Mouse (Mus musculus) kidney, adult 2 months (tissue): ENCODE measurements around the gene Bsn. TPM values are rescaled to one million over a fixed set of nuclear protein-coding genes. Genes with fewer than 3 reads are reported as not detected.
A peak's percentile ranks its signal among the peaks of the same experiment; 100 is the strongest.

ENCODE experiments used
- DNase-seq: peaks from one replicate; pipeline ENCODE4 v3.0.0; 2021
- H3K27ac ChIP-seq: fragments of 200-500 bp; 2 replicates; pipeline ENCODE4 v1.5.1; 2012; ENCODE audit warnings: low read depth, low read length, control low read depth, inconsistent platforms; ENCODE audit not compliant: insufficient read depth
- H3K27me3 ChIP-seq: fragments of 200-500 bp; replicated peaks from 2 replicates; pipeline ENCODE4 v1.6.1; 2012; ENCODE audit warnings: mild to moderate bottlenecking, moderate library complexity, low read length, inconsistent platforms; ENCODE audit not compliant: control insufficient read depth, insufficient read depth
- H3K36me3 ChIP-seq: fragments of 200-500 bp; 2 replicates; pipeline ENCODE4 v1.6.1; 2012; ENCODE audit warnings: mild to moderate bottlenecking, moderate library complexity, low read length, inconsistent platforms; ENCODE audit not compliant: control insufficient read depth, insufficient read depth
- H3K4me1 ChIP-seq: fragments of 200-500 bp; 2 replicates; pipeline ENCODE4 v1.6.1; 2011; ENCODE audit warnings: low read length; ENCODE audit not compliant: control insufficient read depth, insufficient read depth
- H3K4me3 ChIP-seq: fragments of 200-500 bp; 2 replicates; pipeline ENCODE4 v1.5.1; 2011; ENCODE audit warnings: mild to moderate bottlenecking, low read depth, low read length, control low read depth; ENCODE audit not compliant: insufficient read depth
- CTCF ChIP-seq: fragments of 200-500 bp; conservative IDR thresholded peaks from 2 replicates; pipeline ENCODE4 v1.5.1; 2011; ENCODE audit warnings: low read depth, mild to moderate bottlenecking, control low read depth, low read length, moderate library complexity, mixed read lengths; ENCODE audit not compliant: insufficient read depth, insufficient read length
- POLR2A ChIP-seq: fragments of 200-500 bp; IDR thresholded peaks from one replicate; pipeline ENCODE4 v1.6.1; 2011; ENCODE audit warnings: low read depth, low read length, control low read depth
- WGBS: fragments of 180-500 bp; shearing (Covaris S2); methylation state at CpG from one replicate; pipeline ENCODE4 v1.1.7; 2018; 5-methylcytosine and 5-hydroxymethylcytosine counted together
- polyA plus RNA-seq: library from polyadenylated mRNA; depleted of rRNA; stranded (reverse); fragments of >200 nt; gene quantifications from 2 replicates; pipeline ENCODE4 v1.2.3, GENCODE M21; 2012

Bsn gene
- polyA plus RNA-seq, 1 experiment, result 0.17 TPM

DNA sequence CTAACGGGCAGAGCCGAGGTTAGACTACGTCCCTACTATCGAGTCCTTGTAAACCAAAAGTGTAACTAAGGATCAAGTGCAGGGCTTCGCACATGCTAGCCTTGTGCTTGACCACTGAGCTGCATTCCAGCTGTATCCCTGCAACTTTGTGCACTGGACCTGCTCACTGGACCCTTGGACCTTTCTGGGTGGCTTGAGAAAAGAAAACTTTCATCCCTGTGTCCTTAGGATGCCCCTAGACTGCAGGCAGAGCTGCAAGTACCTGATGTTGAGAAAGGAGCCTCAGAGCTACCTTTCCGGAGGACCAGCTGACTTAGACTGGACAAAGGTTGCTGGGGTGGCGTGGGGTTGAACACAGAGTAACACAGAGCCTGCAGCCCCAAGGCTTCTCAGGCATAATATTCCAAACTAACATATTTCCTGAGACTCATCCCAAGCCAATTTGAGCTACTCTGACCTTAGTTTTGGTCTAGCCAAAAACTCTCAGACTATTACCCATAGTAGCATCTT is 99.5 kb downstream of the Bsn start:
- H3K4me1 ChIP-seq, result peaks cover 15% of the 10 kb centered on the region
- DNase-seq, result peak; percentile 87
- H3K27me3 ChIP-seq, result no peaks in the 10 kb centered on the region
- no peak overlapping the region for H3K4me3 ChIP-seq
- 54% methylated on average over 7 of the region's 7 CpGs for WGBS
- H3K36me3 ChIP-seq, result peaks cover 4% of the 10 kb centered on the region
- TF ChIP-seq POLR2A (no peak), CTCF (no peak)
- H3K27ac ChIP-seq, result peak overlapping the region; percentile 70

GRCm38 (mm10) chr9:108085261-108085660 is 104.9 kb downstream of the Bsn start:
- Histone ChIP-seq H3K4me3 (no peak overlapping the region), H3K4me1 (peaks cover 25% of the 10 kb centered on the region), H3K27ac (peak overlapping the region; percentile 87), H3K36me3 (peaks cover 5% of the 10 kb centered on the region), H3K27me3 (no peaks in the 10 kb centered on the region)
- TF ChIP-seq POLR2A (no peak), CTCF (no peak)
- DNase-seq, result peak; percentile 84
- 62% methylated on average over 4 of the region's 4 CpGs for WGBS

- Histone ChIP-seq H3K27me3 (no peaks in the 10 kb centered on the region), H3K4me1 (peaks cover 24% of the 10 kb centered on the region), H3K4me3 (no peak overlapping the region), H3K27ac (no peak overlapping the region), H3K36me3 (peaks cover 1% of the 10 kb centered on the region; the same call in 1 of the 2 replicates)
- TF ChIP-seq CTCF (no peak), POLR2A (no peak)
- DNase-seq, result no peak
- 83% methylated on average over 6 of the region's 6 CpGs for WGBS
These were observed 106.6 kb downstream of the Bsn start for GRCm38 (mm10) chr9:108083561-108083960.

- peaks cover 29% of the 10 kb centered on the region for H3K4me1 ChIP-seq
- peak; percentile 36 for TF ChIP-seq POLR2A
- TF ChIP-seq CTCF, result no peak
- H3K27me3 ChIP-seq, result no peaks in the 10 kb centered on the region
- DNase-seq, result no peak
- H3K27ac ChIP-seq, result no peak within 1 kb of the TSS
- H3K4me3 ChIP-seq, result no peak within 1 kb of the TSS
- 36% methylated on average over 12 of the region's 12 CpGs for WGBS
- H3K36me3 ChIP-seq, result peaks cover 1% of the 10 kb centered on the region; the same call in 1 of the 2 replicates
These were observed 107.2 kb downstream of the Bsn start, which contains the start of gene Rnf123 for GRCm38 (mm10) chr9:108082988-108083431. TSS of gene Rnf123 (minus strand) at chr9:108083346.

GRCm38 (mm10) chr9:108082549-108082948 is 107.6 kb downstream of the Bsn start:
- no peaks in the 10 kb centered on the region for H3K27me3 ChIP-seq
- peaks cover 30% of the 10 kb centered on the region for H3K4me1 ChIP-seq
- no peak overlapping the region for H3K27ac ChIP-seq
- peaks cover 1% of the 10 kb centered on the region; the same call in 1 of the 2 replicates for H3K36me3 ChIP-seq
- no peak for DNase-seq
- TF ChIP-seq CTCF (no peak), POLR2A (peak; percentile 1)
- H3K4me3 ChIP-seq, result no peak overlapping the region
- WGBS, result 6% methylated on average over 19 of the region's 19 CpGs

DNA sequence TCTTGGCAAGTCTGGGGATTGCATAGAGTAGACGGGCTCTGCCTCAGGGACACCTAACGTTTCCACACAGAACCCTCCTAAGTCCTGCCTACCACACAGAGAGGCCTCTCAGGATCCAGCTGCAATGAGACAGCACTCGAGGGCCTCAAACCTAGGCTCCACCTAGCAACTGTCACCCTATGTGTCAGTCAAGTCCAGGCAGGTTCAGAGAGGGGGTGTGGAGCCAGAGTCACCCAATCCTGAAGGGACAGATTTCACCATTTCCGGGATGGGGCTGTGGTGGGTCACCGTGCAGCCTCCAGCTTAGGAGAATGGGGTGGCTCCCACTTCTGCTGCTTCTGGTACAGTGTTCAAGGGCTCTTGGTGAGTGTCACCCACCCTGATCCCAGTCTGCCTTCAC is 110.0 kb downstream of the Bsn start, which contains the start of gene Mst1:
Mst1 (plus strand) TSS at position 269 of the 400 bp plus-strand sequence.
- DNase-seq, result no peak
- Histone ChIP-seq H3K27me3 (no peaks in the 10 kb centered on the region), H3K4me3 (peak within 1 kb of the TSS; percentile 86), H3K27ac (peak within 1 kb of the TSS; percentile 57; the same call in 1 of the 2 replicates), H3K4me1 (peaks cover 24% of the 10 kb centered on the region), H3K36me3 (no peaks in the 10 kb centered on the region; the same call in 1 of the 2 replicates)
- no peak for TF ChIP-seq CTCF
- TF ChIP-seq POLR2A, result no peak
- 89% methylated on average over 5 of the region's 5 CpGs for WGBS

DNA sequence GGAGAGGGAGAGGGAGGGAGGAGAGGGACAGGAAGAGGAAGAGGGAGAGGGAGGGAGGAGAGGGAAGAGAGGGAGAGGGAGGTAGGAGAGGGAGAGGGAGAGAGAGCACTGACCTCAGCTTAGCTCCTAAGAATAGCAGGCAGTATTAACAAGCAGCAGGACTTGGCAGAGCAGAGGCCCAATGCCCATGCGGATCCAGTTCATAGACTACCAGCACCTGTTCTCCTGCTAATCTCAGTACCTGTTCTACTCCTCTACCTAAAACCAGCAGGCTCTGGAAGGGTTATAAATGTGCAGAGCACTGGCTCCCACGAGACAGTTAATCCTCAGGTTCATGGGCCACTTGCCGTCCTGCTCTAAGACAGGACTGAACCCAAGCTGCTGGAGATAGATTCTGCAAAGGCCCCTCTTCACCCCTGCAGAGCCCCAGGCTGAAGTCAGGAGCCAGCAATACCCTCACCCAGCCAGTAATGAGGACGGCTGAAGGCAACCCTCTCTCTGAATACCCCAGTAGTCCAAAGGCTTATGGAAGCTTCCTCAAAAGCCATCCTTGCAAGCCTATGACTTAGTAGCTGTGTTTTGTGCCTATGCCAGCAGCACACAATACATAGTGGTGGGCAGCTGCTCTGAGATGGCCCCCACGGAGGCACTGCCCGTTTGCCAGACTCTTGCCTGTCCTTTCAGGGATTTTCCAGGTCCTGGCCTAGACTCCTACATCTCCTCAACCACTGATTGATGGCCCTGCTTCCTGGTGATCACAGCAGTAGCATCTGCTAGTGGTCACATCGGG is 116.8 kb downstream of the Bsn start:
- no peaks in the 10 kb centered on the region for H3K36me3 ChIP-seq
- no peaks in the 10 kb centered on the region for H3K27me3 ChIP-seq
- DNase-seq, result no peak
- WGBS, result 55% methylated on average over 7 of the region's 7 CpGs
- no peak overlapping the region for H3K4me3 ChIP-seq
- H3K4me1 ChIP-seq, result peaks cover 4% of the 10 kb centered on the region; the same call in 1 of the 2 replicates
- TF ChIP-seq POLR2A (no peak), CTCF (no peak)
- no peak overlapping the region for H3K27ac ChIP-seq
